Mouse (Mus musculus) embryonic facial prominence, embryonic 11.5 days (tissue): Measurements from ENCODE around the gene Ppm1l. TPM values are rescaled to one million over a fixed set of nuclear protein-coding genes. Genes with fewer than 3 reads are reported as not detected.

ENCODE experiments used
- ATAC-seq: fragments of 200-750 bp; cut with Nextera tagmentation; replicated peaks from 2 replicates; pipeline ENCODE4 v1.8.0; 2017; ENCODE audit warnings: low read depth; ENCODE audit not compliant: insufficient number of reproducible peaks, low FRiP score, low TSS enrichment
- DNase-seq: peaks from one replicate; pipeline ENCODE4 v3.0.0-alpha.2; 2015; ENCODE audit warnings: low spot score
- H3K27ac ChIP-seq: fragments of 300-500 bp; sonication (generic); replicated peaks from 2 replicates; pipeline ENCODE4 v1.5.1; 2014; ENCODE audit warnings: mild to moderate bottlenecking, low read depth, low read length, control low read depth
- H3K27me3 ChIP-seq: fragments of 300-500 bp; sonication (generic); 2 replicates; pipeline ENCODE4 v1.6.1; 2014; ENCODE audit warnings: mild to moderate bottlenecking, low read length, moderate library complexity, mixed read lengths; ENCODE audit not compliant: control insufficient read depth, insufficient read depth
- H3K36me3 ChIP-seq: fragments of 300-500 bp; sonication (generic); replicated peaks from 2 replicates; pipeline ENCODE4 v1.6.1; 2014; ENCODE audit warnings: low read depth, mild to moderate bottlenecking, low read length, moderate library complexity, mixed read lengths; ENCODE audit not compliant: control insufficient read depth, insufficient read depth
- H3K4me1 ChIP-seq: fragments of 300-500 bp; sonication (generic); 2 replicates; pipeline ENCODE4 v1.6.1; 2014; ENCODE audit warnings: low read length, mixed read lengths; ENCODE audit not compliant: control insufficient read depth, insufficient read depth
- H3K4me2 ChIP-seq: fragments of 300-500 bp; sonication (generic); 2 replicates; pipeline ENCODE4 v1.6.1; 2014; ENCODE audit warnings: low read depth, mild to moderate bottlenecking, control low read depth, low read length, moderate library complexity
- H3K4me3 ChIP-seq: fragments of 300-500 bp; sonication (generic); 2 replicates; pipeline ENCODE4 v1.5.1; 2014; ENCODE audit warnings: low read depth, low read length, control low read depth
- H3K9ac ChIP-seq: fragments of 300-500 bp; sonication (generic); replicated peaks from 2 replicates; pipeline ENCODE4 v1.6.1; 2014; ENCODE audit warnings: mild to moderate bottlenecking, control low read depth, low read length
- H3K9me3 ChIP-seq: fragments of 300-500 bp; sonication (generic); replicated peaks from 2 replicates; pipeline ENCODE4 v1.6.1; 2016; ENCODE audit warnings: mild to moderate bottlenecking, low read length, inconsistent platforms, mixed read lengths; ENCODE audit not compliant: control insufficient read depth
- WGBS: fragments of 180-500 bp; shearing (Covaris S2); extraction: QIAGEN DNeasy Blood & Tissue Kit; methylation state at CpG from one replicate; pipeline ENCODE4 v1.1.7; 2014; 5-methylcytosine and 5-hydroxymethylcytosine counted together
- polyA plus RNA-seq: library from polyadenylated mRNA; unstranded; fragments of >200 nt; fragmentation: Nextera tagmentation; extraction: Ambion mirVana; gene quantifications from 2 replicates; pipeline ENCODE4 v1.2.1, GENCODE M21; 2014

The Ppm1l gene
- polyA plus RNA-seq, 1 experiment from 2014 or later: 9.3 TPM

- Histone ChIP-seq H3K36me3 (no peaks in the 10 kb centered on the region), H3K27me3 (no peaks in the 10 kb centered on the region), H3K27ac (no peak overlapping the region), H3K9ac (no peak overlapping the region), H3K4me2 (no peak overlapping the region), H3K4me3 (no peak overlapping the region), H3K9me3 (no peaks in the 10 kb centered on the region), H3K4me1 (no peaks in the 10 kb centered on the region)
- ATAC-seq (no peak), DNase-seq (no peak)
- WGBS: 78% methylated on average over 6 of the region's 6 CpGs
These were observed 142.1 kb downstream of the Ppm1l start for GRCm38 (mm10) chr3:69458756-69459155.

GRCm38 (mm10) chr3:69461956-69462355 lies 145.3 kb downstream of the Ppm1l start:
- Histone ChIP-seq H3K27me3 (no peaks in the 10 kb centered on the region), H3K27ac (no peak overlapping the region), H3K4me3 (no peak overlapping the region), H3K9ac (no peak overlapping the region), H3K4me2 (no peak overlapping the region), H3K4me1 (no peaks in the 10 kb centered on the region), H3K36me3 (no peaks in the 10 kb centered on the region), H3K9me3 (no peaks in the 10 kb centered on the region)
- ATAC-seq (no peak), DNase-seq (no peak)
- 82% methylated on average over 1 of the region's 1 CpGs for WGBS

- ATAC-seq: no peak
- Histone ChIP-seq H3K4me3 (no peak overlapping the region), H3K4me1 (no peaks in the 10 kb centered on the region; the same call in 1 of the 2 replicates), H3K9ac (no peak overlapping the region), H3K27me3 (no peaks in the 10 kb centered on the region), H3K36me3 (no peaks in the 10 kb centered on the region), H3K9me3 (no peaks in the 10 kb centered on the region), H3K27ac (no peak overlapping the region), H3K4me2 (no peak overlapping the region)
- WGBS: 87% methylated on average over 4 of the region's 4 CpGs
- no peak for DNase-seq
These were observed 149.1 kb downstream of the Ppm1l start for GRCm38 (mm10) chr3:69465751-69466150.

- ATAC-seq: no peak
- Histone ChIP-seq H3K9ac (no peak overlapping the region), H3K36me3 (no peaks in the 10 kb centered on the region), H3K27ac (no peak overlapping the region), H3K4me2 (no peak overlapping the region), H3K4me3 (no peak overlapping the region), H3K27me3 (no peaks in the 10 kb centered on the region), H3K9me3 (no peaks in the 10 kb centered on the region), H3K4me1 (no peaks in the 10 kb centered on the region; the same call in 1 of the 2 replicates)
- peak; percentile 55 for DNase-seq
- WGBS: 35% methylated on average over 9 of the region's 9 CpGs
These were observed 151.8 kb downstream of the Ppm1l start for GRCm38 (mm10) chr3:69468280-69469008.

- Histone ChIP-seq H3K4me2 (no peak overlapping the region), H3K27ac (no peak overlapping the region), H3K4me1 (no peaks in the 10 kb centered on the region; the same call in 1 of the 2 replicates), H3K9ac (no peak overlapping the region), H3K36me3 (no peaks in the 10 kb centered on the region), H3K4me3 (no peak overlapping the region), H3K27me3 (no peaks in the 10 kb centered on the region), H3K9me3 (no peaks in the 10 kb centered on the region)
- DNase-seq: no peak
- no peak for ATAC-seq
- 30% methylated on average over 5 of the region's 6 CpGs for WGBS
These were observed 152.9 kb downstream of the Ppm1l start for GRCm38 (mm10) chr3:69469463-69470141.

- no peak overlapping the region for H3K9ac ChIP-seq
- H3K9me3 ChIP-seq: no peaks in the 10 kb centered on the region
- no peak overlapping the region for H3K27ac ChIP-seq
- no peaks in the 10 kb centered on the region for H3K27me3 ChIP-seq
- 46% methylated on average over 11 of the region's 11 CpGs for WGBS
- no peak overlapping the region for H3K4me2 ChIP-seq
- H3K4me1 ChIP-seq: no peaks in the 10 kb centered on the region; the same call in 1 of the 2 replicates
- no peaks in the 10 kb centered on the region for H3K36me3 ChIP-seq
- ATAC-seq (peak; percentile 69; the same call in 1 of the 2 replicates), DNase-seq (peak; percentile 65)
- H3K4me3 ChIP-seq: no peak overlapping the region
These were observed 153.6 kb downstream of the Ppm1l start for GRCm38 (mm10) chr3:69470142-69470796.

GRCm38 (mm10) chr3:69475850-69476450 lies 159.3 kb downstream of the Ppm1l start:
- Histone ChIP-seq H3K36me3 (no peaks in the 10 kb centered on the region), H3K4me2 (no peak overlapping the region), H3K4me1 (no peaks in the 10 kb centered on the region), H3K9ac (no peak overlapping the region), H3K27ac (no peak overlapping the region), H3K9me3 (no peaks in the 10 kb centered on the region), H3K4me3 (no peak overlapping the region), H3K27me3 (no peaks in the 10 kb centered on the region)
- no peak for ATAC-seq
- DNase-seq: no peak
- 62% methylated on average over 12 of the region's 12 CpGs for WGBS
